Mouse (Mus musculus) lung, postnatal 36 days (tissue): ENCODE data around the gene Kmt2e.

Experiments used
- DNase-seq: peaks from one replicate; pipeline ENCODE4 v3.0.0; 2022; ENCODE audit warnings: mixed read lengths

Kmt2e gene

GRCm38 (mm10) chr5:23410718-23411101, 23.5 kb upstream of the Kmt2e start:
- DNase-seq = no peak

GRCm38 (mm10) chr5:23411640-23412039, 22.6 kb upstream of the Kmt2e start:
- DNase-seq = no peak

- DNase-seq = no peak
Measured at GRCm38 (mm10) chr5:23412247-23412948, 21.8 kb upstream of the Kmt2e start.

- no peak for DNase-seq
Measured at GRCm38 (mm10) chr5:23413058-23413457, 21.2 kb upstream of the Kmt2e start.

GRCm38 (mm10) chr5:23413575-23414470, 20.4 kb upstream of the Kmt2e start:
- DNase-seq = peak; percentile 62

GRCm38 (mm10) chr5:23414490-23415126, 19.6 kb upstream of the Kmt2e start:
- DNase-seq = no peak

- DNase-seq = peak; percentile 75
Measured at GRCm38 (mm10) chr5:23415571-23416285, 18.5 kb upstream of the Kmt2e start.

- DNase-seq = no peak
Measured at GRCm38 (mm10) chr5:23416286-23416643, 18.0 kb upstream of the Kmt2e start.

- DNase-seq = no peak
Measured at GRCm38 (mm10) chr5:23417716-23418115, 16.5 kb upstream of the Kmt2e start.

GRCm38 (mm10) chr5:23418147-23418781, 16.0 kb upstream of the Kmt2e start:
- peak; percentile 94 for DNase-seq

- DNase-seq = no peak
Measured at GRCm38 (mm10) chr5:23418797-23419595, 15.2 kb upstream of the Kmt2e start.

- DNase-seq = no peak
Measured at GRCm38 (mm10) chr5:23419616-23420170, 14.5 kb upstream of the Kmt2e start.

GRCm38 (mm10) chr5:23420410-23420809, 13.8 kb upstream of the Kmt2e start:
- DNase-seq = no peak

GRCm38 (mm10) chr5:23421440-23421839, 12.8 kb upstream of the Kmt2e start:
- DNase-seq = no peak

GRCm38 (mm10) chr5:23423036-23423435, 11.2 kb upstream of the Kmt2e start:
- no peak for DNase-seq

- no peak for DNase-seq
Measured at GRCm38 (mm10) chr5:23427501-23427900, 6.7 kb upstream of the Kmt2e start.

GRCm38 (mm10) chr5:23431070-23431864, 3.0 kb upstream of the Kmt2e start:
- peak; percentile 41 for DNase-seq

- DNase-seq = no peak
Measured at GRCm38 (mm10) chr5:23431948-23432707, 2.1 kb upstream of the Kmt2e start.
